Mouse (Mus musculus): Measurements from ENCODE around the gene Gm20388.

- TF ChIP-seq CTCF (IDR thresholded peaks at IDR 0.05; ENCODE audit: low read depth) (no peak), EP300 (IDR thresholded peaks at IDR 0.05; ENCODE audit: low read depth) (no peak)
These were observed 2391.2 kb downstream of the Gm20388 start for GRCm38 (mm10) chr8:122301866-122302265.
